Mouse (Mus musculus): ENCODE data around the gene 1110008P14Rik. TPM values are rescaled to one million over a fixed set of nuclear protein-coding genes. Genes with fewer than 3 reads are reported as not detected.

Gene 1110008P14Rik
- polyA plus RNA-seq, 1 experiment from 2014 or later, result 96.8 TPM

GRCm38 (mm10) chr2:32332159-32332558 lies 49.6 kb downstream of the 1110008P14Rik start:
- DNase-seq (ENCODE audit: low spot score) (no peak), ATAC-seq (replicated peaks; ENCODE audit: low FRiP score, low read depth) (no peak)
- Histone ChIP-seq H3K27ac (no peak overlapping the region), H3K4me3 (replicated peaks; ENCODE audit: low read depth, low read length) (no peak overlapping the region), H3K27me3 (ENCODE audit: insufficient read depth, low read length) (no peaks in the 10 kb centered on the region), H3K4me1 (replicated peaks; ENCODE audit: insufficient read depth, low read length) (no peaks in the 10 kb centered on the region; the same call in 1 of the 2 replicates), H3K36me3 (ENCODE audit: insufficient read depth, low read length) (no peaks in the 10 kb centered on the region), H3K9me3 (replicated peaks; ENCODE audit: low read length) (no peaks in the 10 kb centered on the region), H3K4me2 (ENCODE audit: low read length) (no peak overlapping the region), H3K9ac (ENCODE audit: low read depth, low read length) (no peak overlapping the region)
- 82% methylated on average over 5 of the region's 5 CpGs for WGBS
- TF ChIP-seq CTCF (IDR thresholded peaks at IDR 0.05; ENCODE audit: low read depth), result no peak

GRCm38 (mm10) chr2:32329531-32329930 lies 52.2 kb downstream of the 1110008P14Rik start:
- Histone ChIP-seq H3K9me3 (replicated peaks; ENCODE audit: low read length) (no peaks in the 10 kb centered on the region), H3K36me3 (ENCODE audit: insufficient read depth, low read length) (no peaks in the 10 kb centered on the region), H3K4me3 (replicated peaks; ENCODE audit: low read depth, low read length) (no peak overlapping the region), H3K27me3 (ENCODE audit: insufficient read depth, low read length) (no peaks in the 10 kb centered on the region), H3K4me1 (replicated peaks; ENCODE audit: insufficient read depth, low read length) (no peaks in the 10 kb centered on the region; the same call in 1 of the 2 replicates), H3K9ac (ENCODE audit: low read depth, low read length) (no peak overlapping the region), H3K27ac (no peak overlapping the region), H3K4me2 (ENCODE audit: low read length) (no peak overlapping the region)
- DNase-seq (ENCODE audit: low spot score) (no peak), ATAC-seq (replicated peaks; ENCODE audit: low FRiP score, low read depth) (no peak)
- WGBS, result 41% methylated on average over 6 of the region's 6 CpGs
- no peak for TF ChIP-seq CTCF (IDR thresholded peaks at IDR 0.05; ENCODE audit: low read depth)

- Histone ChIP-seq H3K9me3 (replicated peaks; ENCODE audit: low read length) (no peaks in the 10 kb centered on the region), H3K9ac (ENCODE audit: low read depth, low read length) (no peak overlapping the region), H3K27ac (no peak overlapping the region), H3K4me2 (ENCODE audit: low read length) (no peak overlapping the region), H3K4me1 (replicated peaks; ENCODE audit: insufficient read depth, low read length) (no peaks in the 10 kb centered on the region; the same call in 1 of the 2 replicates), H3K36me3 (ENCODE audit: insufficient read depth, low read length) (no peaks in the 10 kb centered on the region), H3K27me3 (ENCODE audit: insufficient read depth, low read length) (no peaks in the 10 kb centered on the region), H3K4me3 (replicated peaks; ENCODE audit: low read depth, low read length) (no peak overlapping the region)
- ATAC-seq (replicated peaks; ENCODE audit: low FRiP score, low read depth), result no peak
- 19% methylated on average over 13 of the region's 13 CpGs for WGBS
- no peak for DNase-seq (ENCODE audit: low spot score)
- no peak for TF ChIP-seq CTCF (IDR thresholded peaks at IDR 0.05; ENCODE audit: low read depth)
These were observed 52.8 kb downstream of the 1110008P14Rik start for GRCm38 (mm10) chr2:32328911-32329460.

GRCm38 (mm10) chr2:32327200-32327599 lies 54.5 kb downstream of the 1110008P14Rik start:
- no peaks in the 10 kb centered on the region for H3K9me3 ChIP-seq (replicated peaks; ENCODE audit: low read length)
- no peak overlapping the region for H3K4me3 ChIP-seq (replicated peaks; ENCODE audit: low read depth, low read length)
- DNase-seq (ENCODE audit: low spot score) (no peak), ATAC-seq (replicated peaks; ENCODE audit: low FRiP score, low read depth) (no peak)
- H3K27ac ChIP-seq, result no peak overlapping the region
- no peaks in the 10 kb centered on the region for H3K36me3 ChIP-seq (ENCODE audit: insufficient read depth, low read length)
- no peak overlapping the region for H3K4me2 ChIP-seq (ENCODE audit: low read length)
- H3K27me3 ChIP-seq (ENCODE audit: insufficient read depth, low read length), result no peaks in the 10 kb centered on the region
- H3K9ac ChIP-seq (ENCODE audit: low read depth, low read length), result no peak overlapping the region
- no peak for TF ChIP-seq CTCF (IDR thresholded peaks at IDR 0.05; ENCODE audit: low read depth)
- H3K4me1 ChIP-seq (replicated peaks; ENCODE audit: insufficient read depth, low read length), result no peaks in the 10 kb centered on the region; the same call in 1 of the 2 replicates
- 76% methylated on average over 4 of the region's 4 CpGs for WGBS

Other genes starting within 250 kb of the 1110008P14Rik start
- gene Prrc2b, start 230.9 kb downstream of the 1110008P14Rik start, polyA plus RNA-seq (2015; fragmentation: Nextera tagmentation; extraction: Ambion mirVana), result 31.4 and 33.8 TPM in 2 replicates
- gene Pomt1, start 145.3 kb downstream of the 1110008P14Rik start, polyA plus RNA-seq (2015; fragmentation: Nextera tagmentation; extraction: Ambion mirVana), result 18.5 and 20.1 TPM in 2 replicates
- 57.9 and 66.7 TPM in 2 replicates for gene Uck1, start 121.8 kb downstream of the 1110008P14Rik start, polyA plus RNA-seq (2015; fragmentation: Nextera tagmentation; extraction: Ambion mirVana)
- 17.2 and 18.7 TPM in 2 replicates for gene Golga2, start 94.6 kb downstream of the 1110008P14Rik start, polyA plus RNA-seq (2015; fragmentation: Nextera tagmentation; extraction: Ambion mirVana)
- gene Swi5, start 93.9 kb downstream of the 1110008P14Rik start, polyA plus RNA-seq (2015; fragmentation: Nextera tagmentation; extraction: Ambion mirVana), result 436 and 445 TPM in 2 replicates
- 33.7 and 33.8 TPM in 2 replicates for gene Ciz1, start 29.6 kb downstream of the 1110008P14Rik start, polyA plus RNA-seq (2015; fragmentation: Nextera tagmentation; extraction: Ambion mirVana)
- 5.3 and 5.6 TPM in 2 replicates for gene Dnm1, start 28.6 kb downstream of the 1110008P14Rik start, polyA plus RNA-seq (2015; fragmentation: Nextera tagmentation; extraction: Ambion mirVana)
- 43.5 and 50.3 TPM in 2 replicates for gene Lcn2, start 6.3 kb upstream of the 1110008P14Rik start, polyA plus RNA-seq (2015; fragmentation: Nextera tagmentation; extraction: Ambion mirVana)
- 44.1 and 44.8 TPM in 2 replicates for gene Ptges2, start 14.0 kb upstream of the 1110008P14Rik start, polyA plus RNA-seq (2015; fragmentation: Nextera tagmentation; extraction: Ambion mirVana)
- 4.7 TPM in 2 replicates for gene Naif1, start 68.5 kb upstream of the 1110008P14Rik start, polyA plus RNA-seq (2015; fragmentation: Nextera tagmentation; extraction: Ambion mirVana)
- gene Slc25a25, start 69.5 kb upstream of the 1110008P14Rik start, polyA plus RNA-seq (2015; fragmentation: Nextera tagmentation; extraction: Ambion mirVana), result 15.0 and 16.9 TPM in 2 replicates
- 13.9 and 16.9 TPM in 2 replicates for gene Fam102a, start 153.4 kb upstream of the 1110008P14Rik start, polyA plus RNA-seq (2015; fragmentation: Nextera tagmentation; extraction: Ambion mirVana)
- 105 and 110 TPM in 2 replicates for gene Dpm2, start 188.9 kb upstream of the 1110008P14Rik start, polyA plus RNA-seq (2015; fragmentation: Nextera tagmentation; extraction: Ambion mirVana)
- gene Pip5kl1, start 192.9 kb upstream of the 1110008P14Rik start, polyA plus RNA-seq (2015; fragmentation: Nextera tagmentation; extraction: Ambion mirVana), result 0.42 and 0.61 TPM in 2 replicates
- gene 9430097D07Rik, start 193.7 kb upstream of the 1110008P14Rik start, polyA plus RNA-seq (2015; fragmentation: Nextera tagmentation; extraction: Ambion mirVana), result 0.08 TPM in 1 of 2 replicates, not detected in the other
- gene St6galnac4, start 205.2 kb upstream of the 1110008P14Rik start, polyA plus RNA-seq (2015; fragmentation: Nextera tagmentation; extraction: Ambion mirVana), result 15.8 and 18.1 TPM in 2 replicates
- 13.7 and 15.3 TPM in 2 replicates for gene St6galnac6, start 217.8 kb upstream of the 1110008P14Rik start, polyA plus RNA-seq (2015; fragmentation: Nextera tagmentation; extraction: Ambion mirVana)
- gene Ak1, start 239.8 kb upstream of the 1110008P14Rik start, polyA plus RNA-seq (2015; fragmentation: Nextera tagmentation; extraction: Ambion mirVana), result 38.7 and 41.6 TPM in 2 replicates